Mouse (Mus musculus) G1E (cell line): ENCODE results near the gene Prrc2c.

Source experiments
- CTCF ChIP-seq: IDR thresholded peaks from 2 replicates; pipeline ENCODE4 v1.5.1; 2012; ENCODE audit warnings: low read depth, low read length, inconsistent platforms, mixed read lengths
- POLR2AphosphoS5 ChIP-seq: IDR thresholded peaks from 2 replicates; pipeline ENCODE4 v1.6.1; 2012; ENCODE audit warnings: low read depth, low read length, inconsistent platforms; ENCODE audit not compliant: insufficient replicate concordance
- TAL1 ChIP-seq: conservative IDR thresholded peaks from 2 replicates; pipeline ENCODE4 v1.6.1; 2012; ENCODE audit warnings: low read depth, low read length, inconsistent platforms, mixed read lengths

GRCm38 (mm10) chr1:162643752-162644151 is 96.6 kb downstream of the Prrc2c start:
- TF ChIP-seq CTCF: no peak
- TF ChIP-seq TAL1: no peak
- TF ChIP-seq POLR2AphosphoS5: no peak
